Mouse (Mus musculus): ENCODE data around the gene Naa80.

DNA sequence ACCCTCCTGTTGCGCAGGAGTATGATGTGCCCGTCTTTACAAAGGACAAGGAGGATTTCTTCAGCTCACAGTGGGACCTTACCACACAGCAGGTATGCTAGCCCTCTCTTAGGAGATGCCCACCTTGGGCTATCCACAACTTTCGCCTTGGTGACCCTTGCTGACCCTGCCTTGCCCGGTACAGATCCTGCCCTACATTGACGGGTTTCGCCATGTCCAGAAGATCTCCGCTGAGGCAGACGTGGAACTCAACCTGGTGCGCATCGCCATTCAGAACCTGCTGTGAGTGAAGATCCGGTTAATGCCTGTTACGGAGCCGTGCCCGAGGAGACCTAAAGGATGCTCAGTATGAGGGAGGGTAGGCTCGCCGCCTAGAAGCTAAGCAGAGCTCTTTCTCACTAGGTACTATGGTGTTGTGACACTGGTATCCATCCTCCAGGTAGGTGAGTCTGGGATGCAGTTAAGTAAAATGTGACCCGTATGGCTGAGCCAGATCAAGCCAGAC is 34.4 kb upstream of the Naa80 start:
- no peak for TF ChIP-seq CTCF (IDR thresholded peaks at IDR 0.05; ENCODE audit: low read depth, low read length)
- no peak for TF ChIP-seq POLR2A (IDR thresholded peaks at IDR 0.05; ENCODE audit: borderline replicate concordance, low read depth, low read length)

All from bone marrow macrophage, adult 2 months (primary cell).